Mouse (Mus musculus) kidney, adult 2 months (tissue): Measurements from ENCODE around the gene Drc1. TPM values are rescaled to one million over a fixed set of nuclear protein-coding genes. Genes with fewer than 3 reads are reported as not detected.

ENCODE experiments used
- DNase-seq: peaks from one replicate; pipeline ENCODE4 v3.0.0; 2021
- H3K27ac ChIP-seq: fragments of 200-500 bp; 2 replicates; pipeline ENCODE4 v1.5.1; 2012; ENCODE audit warnings: low read depth, low read length, control low read depth, inconsistent platforms; ENCODE audit not compliant: insufficient read depth
- H3K27me3 ChIP-seq: fragments of 200-500 bp; replicated peaks from 2 replicates; pipeline ENCODE4 v1.6.1; 2012; ENCODE audit warnings: mild to moderate bottlenecking, moderate library complexity, low read length, inconsistent platforms; ENCODE audit not compliant: control insufficient read depth, insufficient read depth
- H3K36me3 ChIP-seq: fragments of 200-500 bp; 2 replicates; pipeline ENCODE4 v1.6.1; 2012; ENCODE audit warnings: mild to moderate bottlenecking, moderate library complexity, low read length, inconsistent platforms; ENCODE audit not compliant: control insufficient read depth, insufficient read depth
- H3K4me1 ChIP-seq: fragments of 200-500 bp; 2 replicates; pipeline ENCODE4 v1.6.1; 2011; ENCODE audit warnings: low read length; ENCODE audit not compliant: control insufficient read depth, insufficient read depth
- H3K4me3 ChIP-seq: fragments of 200-500 bp; 2 replicates; pipeline ENCODE4 v1.5.1; 2011; ENCODE audit warnings: mild to moderate bottlenecking, low read depth, low read length, control low read depth; ENCODE audit not compliant: insufficient read depth
- CTCF ChIP-seq: fragments of 200-500 bp; conservative IDR thresholded peaks from 2 replicates; pipeline ENCODE4 v1.5.1; 2011; ENCODE audit warnings: low read depth, mild to moderate bottlenecking, control low read depth, low read length, moderate library complexity, mixed read lengths; ENCODE audit not compliant: insufficient read depth, insufficient read length
- POLR2A ChIP-seq: fragments of 200-500 bp; IDR thresholded peaks from one replicate; pipeline ENCODE4 v1.6.1; 2011; ENCODE audit warnings: low read depth, low read length, control low read depth
- WGBS: fragments of 180-500 bp; shearing (Covaris S2); methylation state at CpG from one replicate; pipeline ENCODE4 v1.1.7; 2018; 5-methylcytosine and 5-hydroxymethylcytosine counted together
- polyA plus RNA-seq: library from polyadenylated mRNA; depleted of rRNA; stranded (reverse); fragments of >200 nt; gene quantifications from 2 replicates; pipeline ENCODE4 v1.2.3, GENCODE M21; 2012

Gene Drc1
- polyA plus RNA-seq, 1 experiment, result 0.28 TPM

GRCm38 (mm10) chr5:30270571-30271190, 10.5 kb upstream of the Drc1 start:
- WGBS, result 71% methylated on average over 11 of the region's 11 CpGs
- Histone ChIP-seq H3K36me3 (peaks cover 2% of the 10 kb centered on the region; the same call in 1 of the 2 replicates), H3K4me1 (no peaks in the 10 kb centered on the region), H3K4me3 (no peak overlapping the region), H3K27me3 (no peaks in the 10 kb centered on the region), H3K27ac (no peak overlapping the region)
- TF ChIP-seq POLR2A (no peak), CTCF (no peak)
- DNase-seq, result peak; percentile 25

GRCm38 (mm10) chr5:30271599-30272281, 9.4 kb upstream of the Drc1 start:
- Histone ChIP-seq H3K27me3 (no peaks in the 10 kb centered on the region), H3K4me1 (no peaks in the 10 kb centered on the region), H3K27ac (no peak overlapping the region), H3K4me3 (no peak overlapping the region), H3K36me3 (no peaks in the 10 kb centered on the region)
- TF ChIP-seq CTCF (no peak), POLR2A (no peak)
- WGBS, result 75% methylated on average over 11 of the region's 11 CpGs
- DNase-seq, result peak; percentile 39

- no peaks in the 10 kb centered on the region for H3K36me3 ChIP-seq
- H3K27me3 ChIP-seq, result no peaks in the 10 kb centered on the region; the same call in none of the 2 replicates
- H3K4me3 ChIP-seq, result no peak overlapping the region
- no peak for TF ChIP-seq CTCF
- no peak for TF ChIP-seq POLR2A
- no peaks in the 10 kb centered on the region for H3K4me1 ChIP-seq
- no peak overlapping the region for H3K27ac ChIP-seq
- 86% methylated on average over 2 of the region's 2 CpGs for WGBS
- no peak for DNase-seq
These were observed 4.8 kb upstream of the Drc1 start for GRCm38 (mm10) chr5:30276361-30276760.

GRCm38 (mm10) chr5:30278952-30279351, 2.2 kb upstream of the Drc1 start:
- H3K27me3 ChIP-seq, result no peaks in the 10 kb centered on the region; the same call in none of the 2 replicates
- H3K4me3 ChIP-seq, result no peak overlapping the region
- DNase-seq, result no peak
- H3K4me1 ChIP-seq, result no peaks in the 10 kb centered on the region
- TF ChIP-seq POLR2A (no peak), CTCF (no peak)
- WGBS, result 63% methylated on average over 3 of the region's 3 CpGs
- H3K36me3 ChIP-seq, result no peaks in the 10 kb centered on the region
- no peak overlapping the region for H3K27ac ChIP-seq

GRCm38 (mm10) chr5:30279446-30279845, 1.7 kb upstream of the Drc1 start:
- no peak for DNase-seq
- Histone ChIP-seq H3K4me1 (no peaks in the 10 kb centered on the region), H3K36me3 (no peaks in the 10 kb centered on the region), H3K4me3 (no peak overlapping the region), H3K27me3 (no peaks in the 10 kb centered on the region; the same call in none of the 2 replicates), H3K27ac (no peak overlapping the region)
- WGBS, result 86% methylated on average over 4 of the region's 4 CpGs
- TF ChIP-seq CTCF, result no peak
- TF ChIP-seq POLR2A, result no peak

- 41% methylated on average over 9 of the region's 9 CpGs for WGBS
- H3K4me3 ChIP-seq, result no peak overlapping the region
- DNase-seq, result no peak
These were observed 324 bp upstream of the Drc1 start for GRCm38 (mm10) chr5:30280864-30281263.

More at GRCm38 (mm10) chr5:30280864-30281263, 324 bp upstream of the Drc1 start:
- no peaks in the 10 kb centered on the region; the same call in 1 of the 2 replicates for H3K4me1 ChIP-seq
- H3K27ac ChIP-seq, result no peak overlapping the region
- TF ChIP-seq POLR2A (no peak), CTCF (no peak)
- H3K27me3 ChIP-seq, result no peaks in the 10 kb centered on the region; the same call in none of the 2 replicates
- H3K36me3 ChIP-seq, result no peaks in the 10 kb centered on the region
